Mouse (Mus musculus) neural tube, embryonic 11.5 days (tissue): Measurements from ENCODE around the gene Zfp622. TPM values are rescaled to one million over a fixed set of nuclear protein-coding genes. Genes with fewer than 3 reads are reported as not detected.
"Not testable (repeated sequence)": the region's sequence is repeated elsewhere in the genome, so short reads cannot be mapped to it uniquely, and the experiment has no call there.

Experiments
- ATAC-seq: fragments of 200-750 bp; cut with Nextera tagmentation; 2 replicates; pipeline ENCODE4 v1.8.0; 2017; ENCODE audit warnings: moderate number of reproducible peaks, mild to moderate bottlenecking, moderate TSS enrichment, moderate library complexity; ENCODE audit not compliant: insufficient read depth, low FRiP score, low TSS enrichment
- DNase-seq: peaks from one replicate; pipeline ENCODE4 v3.0.0-alpha.2; 2015; ENCODE audit warnings: low spot score
- H3K27ac ChIP-seq: fragments of 300-500 bp; sonication (generic); 2 replicates; pipeline ENCODE4 v1.5.1; 2014; ENCODE audit warnings: low read depth, mild to moderate bottlenecking, low read length
- H3K27me3 ChIP-seq: fragments of 300-500 bp; sonication (generic); 2 replicates; pipeline ENCODE4 v1.6.1; 2014; ENCODE audit warnings: mild to moderate bottlenecking, low read length, mixed read lengths; ENCODE audit not compliant: control insufficient read depth, insufficient read depth
- H3K36me3 ChIP-seq: fragments of 300-500 bp; sonication (generic); 2 replicates; pipeline ENCODE4 v1.6.1; 2014; ENCODE audit warnings: mild to moderate bottlenecking, low read length, moderate library complexity, mixed read lengths; ENCODE audit not compliant: control insufficient read depth, insufficient read depth
- H3K4me1 ChIP-seq: fragments of 300-500 bp; sonication (generic); 2 replicates; pipeline ENCODE4 v1.6.1; 2014; ENCODE audit warnings: low read length, mixed read lengths; ENCODE audit not compliant: control insufficient read depth, insufficient read depth
- H3K4me2 ChIP-seq: fragments of 300-500 bp; sonication (generic); 2 replicates; pipeline ENCODE4 v1.6.1; 2014; ENCODE audit warnings: low read depth, mild to moderate bottlenecking, moderate library complexity
- H3K4me3 ChIP-seq: fragments of 300-500 bp; sonication (generic); 2 replicates; pipeline ENCODE4 v1.5.1; 2014; ENCODE audit warnings: low read depth, low read length
- H3K9ac ChIP-seq: fragments of 300-500 bp; sonication (generic); 2 replicates; pipeline ENCODE4 v1.6.1; 2014; ENCODE audit warnings: mild to moderate bottlenecking, low read length
- H3K9me3 ChIP-seq: fragments of 300-500 bp; sonication (generic); 2 replicates; pipeline ENCODE4 v1.6.1; 2016; ENCODE audit warnings: low read length; ENCODE audit not compliant: control insufficient read depth
- WGBS: fragments of 180-500 bp; shearing (Covaris S2); extraction: QIAGEN DNeasy Blood & Tissue Kit; methylation state at CpG from one replicate; pipeline ENCODE4 v1.1.7; 2014; 5-methylcytosine and 5-hydroxymethylcytosine counted together
- polyA plus RNA-seq: library from polyadenylated mRNA; unstranded; fragments of >200 nt; fragmentation: Nextera tagmentation; extraction: Ambion mirVana; gene quantifications from 2 replicates; pipeline ENCODE4 v1.2.1, GENCODE M21; 2014

Gene Zfp622
- polyA plus RNA-seq, 1 experiment from 2014 or later, result 36.4 TPM

DNA sequence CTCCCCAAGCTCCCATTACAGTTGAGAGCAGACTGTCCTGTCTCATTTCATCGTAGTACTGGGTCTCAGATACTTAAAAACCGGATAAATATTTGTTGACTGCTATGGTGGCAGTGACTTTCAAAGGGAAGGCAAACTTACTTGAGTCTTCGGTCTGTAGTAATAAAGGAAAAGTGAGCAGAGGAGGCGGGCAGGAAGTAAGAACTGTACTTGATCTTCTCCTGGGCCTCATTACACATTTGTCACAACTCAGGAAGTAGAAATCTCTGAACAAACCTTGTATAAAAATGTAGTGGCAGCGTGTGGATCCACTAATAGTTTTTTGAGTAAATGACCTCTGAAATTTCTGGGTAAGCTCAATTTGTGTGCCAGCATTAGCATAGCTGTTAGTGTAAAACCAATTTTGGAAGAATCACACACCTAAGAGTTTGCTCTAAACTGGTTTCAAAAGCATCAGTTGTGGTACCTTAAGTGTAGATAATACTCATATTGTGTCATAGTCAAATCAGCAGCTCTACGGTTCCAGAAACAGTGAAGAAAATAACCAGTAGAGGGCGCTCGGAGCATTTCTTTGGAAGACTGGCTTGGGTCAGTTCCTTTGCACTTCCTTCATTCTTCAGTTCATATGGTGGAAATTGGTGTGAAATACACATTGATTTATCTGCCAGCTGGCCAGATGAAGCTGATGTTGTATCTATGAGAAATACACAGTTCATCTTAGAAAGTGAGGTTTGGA lies 9.0 kb downstream of the Zfp622 start:
- no peak overlapping the region for H3K9ac ChIP-seq
- 63% methylated on average over 8 of the region's 8 CpGs for WGBS
- no peaks in the 10 kb centered on the region for H3K27me3 ChIP-seq
- H3K27ac ChIP-seq, result no peak overlapping the region
- H3K4me3 ChIP-seq, result no peak overlapping the region
- H3K4me2 ChIP-seq, result no peak overlapping the region
- DNase-seq (peak; percentile 45), ATAC-seq (no peak)
- no peaks in the 10 kb centered on the region; the same call in 1 of the 2 replicates for H3K36me3 ChIP-seq
- no peaks in the 10 kb centered on the region for H3K4me1 ChIP-seq
- H3K9me3 ChIP-seq, result no peaks in the 10 kb centered on the region

DNA sequence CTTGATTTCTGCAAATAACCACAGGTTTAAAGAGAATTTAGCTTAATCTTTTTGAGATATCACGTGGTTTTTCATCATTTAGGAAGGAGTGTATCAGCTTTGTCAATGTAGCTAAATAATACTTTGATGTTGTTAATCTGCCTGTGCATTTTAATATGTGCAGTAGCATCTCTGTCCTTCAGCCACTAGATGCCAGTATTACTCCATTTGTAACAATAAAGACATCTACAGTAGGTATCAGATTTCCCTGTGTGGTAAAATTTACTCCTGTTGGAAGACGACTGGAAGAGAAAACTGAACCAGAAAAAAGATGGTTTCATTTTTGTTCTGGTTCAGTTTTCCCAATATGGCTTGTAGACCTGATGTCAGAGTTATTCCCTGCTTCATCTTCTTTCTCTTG lies 11.4 kb downstream of the Zfp622 start:
- H3K9ac ChIP-seq, result no peak overlapping the region
- no peak overlapping the region for H3K4me3 ChIP-seq
- H3K9me3 ChIP-seq, result no peaks in the 10 kb centered on the region
- DNase-seq, result no peak
- no peak overlapping the region for H3K27ac ChIP-seq
- no peak overlapping the region for H3K4me2 ChIP-seq
- no peaks in the 10 kb centered on the region for H3K4me1 ChIP-seq
- 54% methylated on average over 2 of the region's 2 CpGs for WGBS
- ATAC-seq, result no peak
- H3K27me3 ChIP-seq, result no peaks in the 10 kb centered on the region
- no peaks in the 10 kb centered on the region; the same call in 1 of the 2 replicates for H3K36me3 ChIP-seq

GRCm38 (mm10) chr15:25999545-25999944 lies 15.4 kb downstream of the Zfp622 start:
- H3K9ac ChIP-seq, H3K27me3 ChIP-seq, ATAC-seq, DNase-seq, H3K9me3 ChIP-seq, H3K4me3 ChIP-seq, H3K36me3 ChIP-seq, H3K4me1 ChIP-seq, H3K4me2 ChIP-seq, H3K27ac ChIP-seq: not testable (repeated sequence)
- WGBS, result 43% methylated on average over 5 of the region's 5 CpGs

- Histone ChIP-seq H3K4me1 (no peaks in the 10 kb centered on the region), H3K27ac (no peak overlapping the region), H3K9ac (no peak overlapping the region), H3K4me2 (no peak overlapping the region), H3K9me3 (no peaks in the 10 kb centered on the region), H3K36me3 (no peaks in the 10 kb centered on the region), H3K4me3 (no peak overlapping the region), H3K27me3 (no peaks in the 10 kb centered on the region)
- WGBS, result 88% methylated on average over 3 of the region's 3 CpGs
- ATAC-seq (no peak), DNase-seq (no peak)
These were observed 24.5 kb downstream of the Zfp622 start for GRCm38 (mm10) chr15:26008621-26009020.

- peak; percentile 21 for DNase-seq
- Histone ChIP-seq H3K27ac (no peak overlapping the region), H3K27me3 (no peaks in the 10 kb centered on the region), H3K4me2 (no peak overlapping the region), H3K4me3 (no peak overlapping the region), H3K36me3 (no peaks in the 10 kb centered on the region), H3K9me3 (no peaks in the 10 kb centered on the region), H3K9ac (no peak overlapping the region), H3K4me1 (peaks cover 2% of the 10 kb centered on the region; the same call in 1 of the 2 replicates)
- 54% methylated on average over 4 of the region's 4 CpGs for WGBS
- no peak for ATAC-seq
These were observed 28.7 kb downstream of the Zfp622 start for GRCm38 (mm10) chr15:26012891-26013290.

DNA sequence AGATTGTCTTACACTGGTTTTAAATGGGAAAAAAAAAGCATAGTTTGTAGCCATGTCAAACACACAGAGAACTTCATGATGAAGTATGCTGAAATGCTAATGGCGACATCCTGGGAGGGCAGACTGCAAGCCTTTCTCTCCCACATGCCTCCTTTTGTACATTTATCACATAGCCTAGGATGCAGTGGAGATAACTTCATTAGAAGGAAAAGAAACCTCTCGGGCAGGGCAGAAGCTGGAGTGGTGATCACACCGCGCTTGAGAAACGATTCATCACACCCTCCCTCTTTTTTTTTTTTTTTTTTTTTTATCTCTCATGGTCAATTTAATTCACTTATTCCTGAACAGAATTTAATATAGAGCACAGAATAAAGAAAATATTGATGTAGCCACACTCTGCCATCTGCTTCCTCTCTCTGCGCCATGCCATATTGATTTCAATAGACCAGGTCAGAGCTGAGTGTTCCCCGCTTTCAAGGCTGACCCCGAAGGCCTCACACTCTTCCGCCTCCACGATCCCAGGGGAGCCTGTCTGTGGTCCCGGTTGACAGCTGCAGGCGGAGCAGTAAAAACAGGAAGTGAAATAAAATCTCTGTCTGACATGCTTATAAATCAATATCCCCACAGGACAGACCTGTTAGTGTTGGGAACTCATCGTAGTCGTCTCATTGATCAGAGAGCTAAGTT lies 32.0 kb downstream of the Zfp622 start:
- no peaks in the 10 kb centered on the region for H3K36me3 ChIP-seq
- ATAC-seq, result peak; percentile 76
- H3K4me1 ChIP-seq, result peaks cover 2% of the 10 kb centered on the region; the same call in 1 of the 2 replicates
- H3K9ac ChIP-seq, result no peak overlapping the region
- no peak overlapping the region for H3K4me2 ChIP-seq
- peak; percentile 76 for DNase-seq
- WGBS, result 27% methylated on average over 14 of the region's 14 CpGs
- H3K4me3 ChIP-seq, result no peak overlapping the region
- no peak overlapping the region for H3K27ac ChIP-seq
- H3K9me3 ChIP-seq, result no peaks in the 10 kb centered on the region
- no peaks in the 10 kb centered on the region for H3K27me3 ChIP-seq

- no peaks in the 10 kb centered on the region for H3K36me3 ChIP-seq
- H3K27me3 ChIP-seq, result no peaks in the 10 kb centered on the region
- no peak overlapping the region for H3K27ac ChIP-seq
- no peak overlapping the region for H3K4me2 ChIP-seq
- H3K4me1 ChIP-seq, result peaks cover 2% of the 10 kb centered on the region; the same call in 1 of the 2 replicates
- no peaks in the 10 kb centered on the region for H3K9me3 ChIP-seq
- peak; percentile 60; the same call in 1 of the 2 replicates for ATAC-seq
- WGBS, result 26% methylated on average over 8 of the region's 8 CpGs
- DNase-seq, result no peak
- no peak overlapping the region for H3K4me3 ChIP-seq
- H3K9ac ChIP-seq, result no peak overlapping the region
These were observed 37.6 kb downstream of the Zfp622 start for GRCm38 (mm10) chr15:26021721-26022120.

- Histone ChIP-seq H3K36me3 (no peaks in the 10 kb centered on the region), H3K9me3 (no peaks in the 10 kb centered on the region), H3K27me3 (no peaks in the 10 kb centered on the region), H3K9ac (no peak overlapping the region), H3K27ac (no peak overlapping the region), H3K4me1 (no peaks in the 10 kb centered on the region), H3K4me3 (no peak overlapping the region), H3K4me2 (no peak overlapping the region)
- ATAC-seq (no peak), DNase-seq (no peak)
- 84% methylated on average over 5 of the region's 5 CpGs for WGBS
These were observed 38.5 kb downstream of the Zfp622 start for GRCm38 (mm10) chr15:26022636-26023035.

DNA sequence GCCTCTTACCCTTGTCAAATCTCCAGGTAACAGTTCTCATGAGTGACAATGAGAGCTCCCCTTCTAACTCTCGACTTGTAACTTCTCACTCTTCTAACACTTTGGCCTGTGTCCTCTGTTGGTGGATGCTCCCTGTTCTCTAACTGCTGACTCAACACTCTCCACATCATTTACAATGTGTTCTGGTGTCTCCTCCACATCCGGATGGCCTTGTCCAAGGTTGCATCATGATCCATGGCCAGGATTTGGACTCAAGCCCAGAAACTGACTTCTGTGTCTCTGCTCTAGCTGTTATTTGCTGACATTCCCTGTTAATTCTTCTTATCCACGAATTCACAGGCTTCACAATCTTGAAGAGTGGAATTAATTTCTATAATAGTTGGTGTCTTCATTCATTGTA lies 47.5 kb downstream of the Zfp622 start:
- Histone ChIP-seq H3K4me3 (no peak overlapping the region), H3K27ac (no peak overlapping the region)
- 87% methylated on average over 3 of the region's 3 CpGs for WGBS

More for the DNA sequence above, 47.5 kb downstream of the Zfp622 start:
- Histone ChIP-seq H3K36me3 (no peaks in the 10 kb centered on the region), H3K27me3 (no peaks in the 10 kb centered on the region), H3K9ac (no peak overlapping the region), H3K4me2 (no peak overlapping the region), H3K4me1 (no peaks in the 10 kb centered on the region), H3K9me3 (no peaks in the 10 kb centered on the region)
- no peak for DNase-seq
- ATAC-seq, result no peak
